Mouse (Mus musculus) lung, postnatal 0 days (tissue): Measurements from ENCODE around the gene Msh3.

Experiments used
- CTCF ChIP-seq: IDR thresholded peaks from 2 replicates; pipeline ENCODE4 v1.5.1; 2016; ENCODE audit warnings: antibody characterized with exemption, mild to moderate bottlenecking
- EP300 ChIP-seq: IDR thresholded peaks from 2 replicates; pipeline ENCODE4 v1.6.1; 2016; ENCODE audit warnings: antibody characterized with exemption, mild to moderate bottlenecking, control low read depth

GRCm38 (mm10) chr13:92293883-92294282 is 60.9 kb downstream of the Msh3 start:
- TF ChIP-seq CTCF (no peak), EP300 (no peak)
